Mouse (Mus musculus): ENCODE data around the gene Col18a1. TPM values are rescaled to one million over a fixed set of nuclear protein-coding genes. Genes with fewer than 3 reads are reported as not detected.

Col18a1 gene
- polyA plus RNA-seq, 1 experiment: 114 TPM

DNA sequence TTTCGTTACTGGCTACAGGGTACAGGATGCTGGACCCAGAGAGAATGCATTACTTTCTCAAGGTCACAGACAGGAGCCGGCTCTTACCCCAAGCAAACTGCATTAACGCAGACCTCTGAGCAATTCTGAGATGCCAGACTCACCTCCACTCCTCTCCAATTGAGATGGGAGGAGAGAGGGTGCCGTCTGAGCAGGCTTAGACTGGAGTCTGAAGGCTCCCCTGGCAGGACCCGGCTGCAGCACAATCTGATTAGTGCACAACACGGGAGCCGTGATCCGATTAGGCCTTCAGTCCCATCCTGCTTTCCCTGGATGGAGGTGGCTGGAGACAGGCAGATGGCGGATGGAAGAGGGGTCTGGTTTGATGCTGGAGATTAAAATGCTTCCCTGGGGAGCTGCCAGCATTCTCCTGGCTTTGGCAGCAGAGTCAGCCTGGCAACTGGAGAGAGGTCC, 158.2 kb downstream of the Col18a1 start:
- Histone ChIP-seq H3K27ac (ENCODE audit: insufficient read depth, low read depth, low read length) (peak overlapping the region; percentile 92), H3K4me3 (ENCODE audit: insufficient read depth, low read depth, low read length) (no peak overlapping the region)
- WGBS: 15% methylated on average over 9 of the region's 9 CpGs

DNA sequence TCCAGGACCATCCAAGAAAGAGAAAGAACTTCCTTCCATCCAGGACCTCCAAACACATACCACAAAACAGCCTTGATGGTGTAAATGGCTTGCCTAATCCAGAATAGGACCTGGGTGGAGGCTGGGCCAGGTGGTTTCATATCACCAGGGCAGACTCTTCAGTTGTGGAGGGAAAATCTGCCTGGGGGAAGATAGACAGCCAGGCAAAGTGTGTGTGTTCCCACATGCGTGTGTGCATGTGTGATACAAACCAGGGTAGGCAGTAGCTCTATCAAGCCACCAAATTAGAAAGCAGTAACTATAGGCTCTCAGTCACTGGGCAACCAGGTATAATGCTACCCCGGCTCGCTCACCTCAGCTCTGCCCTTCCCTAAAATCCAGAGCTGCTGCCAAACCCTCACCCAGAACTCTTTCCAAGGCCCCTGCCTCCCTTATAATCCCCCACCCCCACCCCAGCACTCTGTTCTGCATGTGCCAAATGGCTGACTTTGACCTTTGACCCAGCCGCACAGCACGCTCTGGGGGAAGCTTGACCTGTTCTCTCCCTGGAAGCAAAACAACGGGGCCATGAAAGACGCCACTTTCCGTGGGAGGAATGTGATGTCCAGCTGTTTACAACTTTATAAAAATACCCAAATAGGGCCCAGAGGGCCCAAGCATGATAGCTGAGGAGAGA, 158.8 kb downstream of the Col18a1 start:
- peak overlapping the region; percentile 92 for H3K27ac ChIP-seq (ENCODE audit: insufficient read depth, low read depth, low read length)
- no peak overlapping the region for H3K4me3 ChIP-seq (ENCODE audit: insufficient read depth, low read depth, low read length)
- peak; percentile 85 for DNase-seq
- no peak for TF ChIP-seq POLR2A (IDR thresholded peaks at IDR 0.05; ENCODE audit: low read depth, low read length)
- 26% methylated on average over 8 of the region's 8 CpGs for WGBS
- peaks cover 31% of the 10 kb centered on the region; the same call in 1 of the 2 replicates for H3K4me1 ChIP-seq (ENCODE audit: control insufficient read depth, insufficient read depth, low read length)
- no peaks in the 10 kb centered on the region for H3K27me3 ChIP-seq (replicated peaks; ENCODE audit: control insufficient read depth, insufficient read depth, low read length)
- H3K36me3 ChIP-seq (ENCODE audit: control insufficient read depth, insufficient read depth, low read length): no peaks in the 10 kb centered on the region

More for the DNA sequence above, 158.2 kb downstream of the Col18a1 start:
- peaks cover 31% of the 10 kb centered on the region; the same call in 1 of the 2 replicates for H3K4me1 ChIP-seq (ENCODE audit: control insufficient read depth, insufficient read depth, low read length)
- H3K36me3 ChIP-seq (ENCODE audit: control insufficient read depth, insufficient read depth, low read length): no peaks in the 10 kb centered on the region
- TF ChIP-seq CTCF (conservative IDR thresholded peaks at IDR 0.05; ENCODE audit: insufficient read depth, insufficient read length, low read depth, low read length): no peak
- TF ChIP-seq POLR2A (IDR thresholded peaks at IDR 0.05; ENCODE audit: low read depth, low read length): no peak
- peak; percentile 78 for DNase-seq
- no peaks in the 10 kb centered on the region for H3K27me3 ChIP-seq (replicated peaks; ENCODE audit: control insufficient read depth, insufficient read depth, low read length)

DNA sequence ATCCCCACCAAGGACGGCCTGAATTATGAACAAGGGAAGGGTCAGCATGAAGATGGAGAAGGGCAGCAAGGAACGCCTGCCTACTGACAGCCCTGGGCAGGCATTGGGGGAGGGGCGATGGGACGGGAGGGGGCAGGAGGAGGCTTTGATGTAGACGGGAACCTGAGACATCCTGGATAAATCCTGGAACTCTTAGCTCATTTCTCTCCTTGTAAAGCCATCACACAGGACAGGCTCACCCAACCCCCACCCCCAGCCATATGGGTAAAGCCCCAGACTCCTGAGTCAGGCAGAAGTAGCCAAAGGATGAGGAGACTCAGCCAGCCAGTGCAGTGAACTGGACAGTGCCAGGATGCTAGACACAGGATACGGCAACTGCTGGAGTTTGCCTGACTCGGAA, 161.4 kb downstream of the Col18a1 start:
- Histone ChIP-seq H3K27me3 (replicated peaks; ENCODE audit: control insufficient read depth, insufficient read depth, low read length) (no peaks in the 10 kb centered on the region), H3K4me3 (ENCODE audit: insufficient read depth, low read depth, low read length) (no peak overlapping the region), H3K4me1 (ENCODE audit: control insufficient read depth, insufficient read depth, low read length) (peaks cover 19% of the 10 kb centered on the region; the same call in 1 of the 2 replicates), H3K36me3 (ENCODE audit: control insufficient read depth, insufficient read depth, low read length) (no peaks in the 10 kb centered on the region), H3K27ac (ENCODE audit: insufficient read depth, low read depth, low read length) (no peak overlapping the region)
- no peak for DNase-seq
- WGBS: 54% methylated on average over 7 of the region's 7 CpGs
- TF ChIP-seq CTCF (conservative IDR thresholded peaks at IDR 0.05; ENCODE audit: insufficient read depth, insufficient read length, low read depth, low read length): no peak
- TF ChIP-seq POLR2A (IDR thresholded peaks at IDR 0.05; ENCODE audit: low read depth, low read length): no peak

Other genes starting within 250 kb of the Col18a1 start
- gene Pcbp3, start 204.7 kb downstream of the Col18a1 start, polyA plus RNA-seq (2012; rRNA removed): 19.1 and 23.5 TPM in 2 replicates
- 245 and 351 TPM in 2 replicates for gene Slc19a1, start 134.3 kb downstream of the Col18a1 start, polyA plus RNA-seq (2012; rRNA removed)
- 45.9 and 50.6 TPM in 2 replicates for gene Pofut2, start 92.7 kb upstream of the Col18a1 start, polyA plus RNA-seq (2012; rRNA removed)